Mouse (Mus musculus) ES-E14 (cell line): ENCODE measurements around the gene Pafah2.

Experiments
- MAFK ChIP-seq: IDR thresholded peaks from 2 replicates; pipeline ENCODE4 v1.6.1; 2014; ENCODE audit warnings: mild to moderate bottlenecking, low read depth, low read length, inconsistent platforms; ENCODE audit not compliant: insufficient read depth
- ZC3H11A ChIP-seq: IDR thresholded peaks from 2 replicates; pipeline ENCODE4 v1.6.1; 2012; ENCODE audit warnings: low read depth, mild to moderate bottlenecking, inconsistent platforms, low read length, borderline replicate concordance
- ZNF384 ChIP-seq: IDR thresholded peaks from 2 replicates; pipeline ENCODE4 v1.6.1; 2012; ENCODE audit warnings: low read depth, low read length, inconsistent platforms

GRCm38 (mm10) chr4:134461252-134461651 is 65.1 kb downstream of the Pafah2 start:
- TF ChIP-seq ZNF384 (no peak), MAFK (no peak), ZC3H11A (no peak)
